Mouse (Mus musculus) spleen, postnatal 10 days (tissue): ENCODE measurements around the gene Fgf18.

ENCODE experiments used
- DNase-seq, 2 experiments: peaks; one replicate each; pipeline ENCODE4 v3.0.0; 2021 to 2022; ENCODE audit warnings: low spot score in 2 of 2

The Fgf18 gene

DNA sequence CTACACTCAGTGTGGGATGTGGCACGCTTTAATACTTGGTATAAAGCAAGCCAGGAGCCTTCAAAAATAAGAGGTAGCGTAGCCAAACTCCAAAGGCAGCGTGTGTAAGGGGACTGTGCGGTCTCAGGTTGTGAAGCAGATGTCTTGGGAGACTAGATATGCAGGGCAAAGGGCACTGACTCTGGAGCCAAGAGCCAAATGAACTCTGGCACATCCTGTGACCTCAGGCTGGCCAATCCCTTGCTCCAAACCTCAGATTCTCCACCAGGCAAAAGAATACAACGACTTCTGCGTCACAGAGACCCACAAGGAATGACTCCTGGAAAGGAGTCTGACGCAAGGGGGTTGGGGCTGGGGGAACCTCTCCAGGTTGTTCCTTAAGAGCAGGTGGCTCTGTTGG lies 28.1 kb downstream of the Fgf18 start:
- DNase-seq, result no peak

DNA sequence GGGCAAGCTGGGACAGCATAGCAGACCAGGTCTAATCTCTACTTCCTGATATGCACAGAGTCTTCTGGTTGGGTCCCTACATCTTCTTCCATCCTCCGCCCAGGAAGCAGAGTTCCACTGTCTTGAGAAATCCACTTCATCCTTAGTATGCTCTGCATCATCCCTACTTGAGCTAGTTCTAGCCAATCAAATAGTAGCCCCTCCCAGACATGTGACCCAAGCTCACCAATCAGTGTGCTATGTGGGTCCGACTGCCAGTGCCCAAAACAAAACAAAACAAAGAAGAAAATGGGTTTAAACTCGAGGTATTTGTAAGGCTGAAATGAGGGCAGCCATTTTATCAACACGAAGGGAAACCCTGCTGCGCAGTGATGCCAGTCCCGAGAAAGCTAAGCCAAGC lies 28.7 kb downstream of the Fgf18 start:
- no peak for DNase-seq

DNA sequence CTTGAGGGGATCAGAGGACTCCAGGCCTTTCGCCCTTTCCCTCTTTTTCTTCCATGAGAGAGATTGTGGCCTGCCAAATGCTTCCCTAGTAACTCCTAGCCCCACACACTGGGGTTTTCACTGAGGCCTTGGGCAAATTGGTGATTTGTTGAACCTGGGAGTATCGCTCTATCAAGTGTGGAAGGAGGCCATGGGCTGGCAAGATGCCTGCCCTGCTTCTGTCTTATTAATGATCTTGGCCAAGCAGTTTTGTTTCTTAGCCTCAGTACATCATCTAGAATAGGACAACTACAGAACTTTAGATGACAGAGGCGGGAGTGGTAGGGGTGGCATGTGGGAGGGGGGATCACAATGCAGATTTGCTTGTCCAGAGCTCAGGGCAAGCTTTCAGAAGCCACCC lies 31.4 kb downstream of the Fgf18 start:
- DNase-seq, result no peak

DNA sequence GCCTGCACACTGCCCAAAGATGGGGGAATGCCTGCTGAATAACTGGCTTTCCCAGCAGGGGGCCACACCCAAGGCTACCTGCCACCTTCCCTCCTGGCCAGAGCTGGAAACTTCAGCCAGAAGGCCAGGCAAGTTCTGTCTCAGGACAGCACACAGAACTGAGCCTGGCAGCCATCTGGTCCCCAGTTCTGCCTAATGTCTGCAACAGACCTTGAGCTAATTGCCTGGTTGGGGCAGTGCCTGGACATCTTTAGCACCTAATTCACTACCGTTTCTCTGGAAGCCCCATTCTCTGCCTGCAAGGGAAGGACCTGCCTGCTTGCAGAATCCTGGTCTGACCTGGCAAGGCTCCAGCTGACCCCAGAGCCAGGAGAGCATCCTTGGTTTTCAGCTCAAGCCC lies 34.8 kb downstream of the Fgf18 start:
- no peak for DNase-seq

DNA sequence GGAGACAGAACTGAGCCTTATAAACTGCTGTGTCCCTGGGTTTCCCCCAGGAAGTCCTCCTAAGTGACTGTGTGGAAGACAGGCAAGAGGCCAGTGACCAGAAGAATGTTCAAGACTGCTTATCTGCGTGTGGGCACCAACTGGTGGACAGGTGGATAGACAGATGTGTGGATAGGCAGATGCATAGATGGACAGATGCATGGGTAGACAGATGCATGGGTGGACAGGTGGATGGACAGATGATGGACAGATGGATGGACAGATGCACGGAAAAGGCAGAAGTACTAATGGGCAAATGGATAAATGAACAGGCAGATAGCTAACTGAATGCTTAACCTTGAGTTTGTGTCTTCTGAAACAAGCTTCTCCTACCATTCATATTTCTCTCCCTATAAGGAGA lies 37.1 kb downstream of the Fgf18 start:
- DNase-seq, result no peak

DNA sequence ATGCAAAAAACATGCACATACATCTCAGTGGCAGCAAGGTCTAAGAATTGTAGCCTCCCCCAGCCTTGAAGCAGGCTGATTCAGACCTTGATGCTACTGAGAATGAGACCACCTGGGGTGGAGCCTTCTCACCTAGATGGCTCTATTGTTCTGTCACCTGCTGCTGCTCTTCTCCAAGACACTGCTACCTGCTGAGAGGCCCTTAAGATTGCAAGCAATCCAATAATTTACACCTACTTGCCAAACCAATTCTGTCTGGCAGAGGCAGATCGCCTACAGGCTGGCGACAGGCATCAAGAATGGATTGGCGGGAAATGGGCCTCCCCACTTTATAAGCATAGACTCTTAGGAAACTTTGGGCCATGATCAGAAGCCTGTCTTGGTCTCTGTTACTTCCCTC lies 39.7 kb downstream of the Fgf18 start:
- DNase-seq, result no peak

DNA sequence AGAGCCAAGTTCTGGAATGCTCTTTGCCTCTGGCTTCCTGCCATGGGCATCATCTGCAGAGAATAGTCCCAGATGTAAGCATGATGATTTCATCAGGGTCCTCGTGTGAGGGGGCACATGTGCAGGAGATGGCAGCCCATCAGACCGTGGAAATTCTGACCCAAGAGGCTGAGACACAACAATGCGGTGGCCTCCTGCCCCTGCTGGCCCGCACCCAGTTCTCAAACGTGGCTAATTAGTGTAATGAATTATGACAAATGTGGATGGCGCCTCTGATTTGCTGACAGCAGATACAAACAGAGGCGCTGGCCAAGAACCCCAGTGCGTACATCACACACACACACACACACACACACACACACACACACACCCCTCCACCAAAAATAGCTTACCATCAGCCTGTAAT lies 42.3 kb downstream of the Fgf18 start:
- no peak for DNase-seq

DNA sequence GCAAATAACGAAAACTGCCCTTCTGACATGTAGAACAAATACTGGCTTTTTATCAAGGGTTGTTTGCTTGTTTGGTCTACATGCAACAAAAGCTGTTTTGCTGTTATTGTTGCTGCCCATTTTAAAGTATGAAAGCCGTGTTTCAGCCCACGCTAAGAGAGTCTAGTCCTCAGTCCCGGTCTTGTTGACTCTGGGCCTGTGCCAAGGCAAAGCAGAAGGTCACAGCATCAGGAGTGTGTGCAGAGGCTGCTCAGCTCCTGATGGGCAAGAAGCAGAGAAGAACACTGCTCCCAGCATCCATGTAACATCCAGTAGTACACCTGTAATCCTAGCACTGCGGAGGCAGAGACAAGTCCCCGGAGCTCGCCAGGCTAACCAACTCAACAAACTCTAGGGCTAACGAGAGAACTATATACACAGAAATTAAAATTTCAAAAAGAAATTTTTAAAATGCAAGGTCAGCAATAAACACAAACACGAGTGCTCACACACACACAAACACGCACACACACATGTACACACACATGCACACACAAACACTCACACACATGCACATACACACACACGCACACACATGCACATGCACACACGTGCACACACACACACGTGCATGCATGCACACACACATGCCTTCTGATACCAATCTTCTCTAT lies 43.8 kb downstream of the Fgf18 start:
- DNase-seq, result no peak

DNA sequence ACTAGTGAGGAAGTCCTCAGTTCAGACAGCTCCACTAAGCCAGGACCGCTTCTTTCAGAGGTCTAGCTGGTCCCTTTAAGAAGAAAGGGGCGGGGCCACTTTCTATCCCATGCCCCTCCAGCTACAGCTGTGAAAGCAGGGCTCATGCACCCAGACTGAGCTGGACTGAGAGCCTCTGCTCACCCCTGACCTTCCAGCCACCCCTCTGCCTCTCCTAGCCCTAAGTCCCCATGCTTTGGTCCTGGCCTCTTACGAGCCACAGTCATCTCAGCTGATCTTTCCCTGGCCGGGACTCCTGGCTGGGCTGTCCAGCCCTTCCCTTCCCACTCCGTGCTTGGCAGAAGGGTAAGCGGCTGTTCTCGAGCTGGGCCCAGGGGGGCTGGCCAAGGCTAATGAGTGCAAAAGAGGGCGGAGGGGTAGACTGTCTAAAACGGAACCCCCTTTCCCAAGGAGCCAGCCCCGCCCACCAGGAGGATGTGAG lies 47.1 kb downstream of the Fgf18 start:
- no peak for DNase-seq

DNA sequence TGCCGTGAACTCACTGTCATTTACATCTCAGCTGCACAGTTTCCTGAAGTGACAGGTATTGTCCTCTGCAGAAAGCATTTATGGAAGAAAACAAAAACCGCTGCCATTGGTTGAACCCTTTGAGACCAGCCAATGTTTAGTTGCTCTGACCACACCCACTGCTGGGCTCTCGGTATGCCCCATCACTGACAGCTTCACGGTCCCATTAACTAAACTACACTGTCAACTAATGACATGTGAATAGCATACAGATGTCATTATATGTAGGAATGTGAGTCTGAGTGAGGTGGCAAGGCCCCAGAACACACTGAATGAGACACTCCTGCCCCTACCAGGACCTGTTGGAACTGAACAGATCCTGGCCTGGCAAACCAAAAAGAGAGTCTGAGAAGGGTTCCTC lies 47.8 kb downstream of the Fgf18 start:
- no peak for DNase-seq

DNA sequence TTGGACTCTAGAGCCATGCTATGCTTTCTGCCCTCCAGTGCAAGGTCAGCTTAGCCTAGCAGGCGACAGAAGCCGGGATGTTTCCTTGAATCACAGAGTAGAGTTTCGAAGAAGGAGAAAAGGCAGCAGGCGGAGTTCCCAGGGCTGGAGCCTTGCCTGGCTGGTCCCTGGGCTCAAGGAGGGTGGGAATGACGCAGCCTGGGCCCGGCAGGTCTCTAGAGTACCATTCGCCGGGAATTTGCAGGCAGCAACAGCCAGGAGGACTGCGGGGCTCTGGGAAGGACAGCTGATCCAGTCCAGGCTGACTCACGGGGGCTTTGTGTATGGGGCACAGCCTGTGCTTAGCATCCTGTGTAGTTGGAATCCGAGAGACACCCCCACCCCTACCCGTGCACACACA lies 48.8 kb downstream of the Fgf18 start:
- DNase-seq, result no peak

DNA sequence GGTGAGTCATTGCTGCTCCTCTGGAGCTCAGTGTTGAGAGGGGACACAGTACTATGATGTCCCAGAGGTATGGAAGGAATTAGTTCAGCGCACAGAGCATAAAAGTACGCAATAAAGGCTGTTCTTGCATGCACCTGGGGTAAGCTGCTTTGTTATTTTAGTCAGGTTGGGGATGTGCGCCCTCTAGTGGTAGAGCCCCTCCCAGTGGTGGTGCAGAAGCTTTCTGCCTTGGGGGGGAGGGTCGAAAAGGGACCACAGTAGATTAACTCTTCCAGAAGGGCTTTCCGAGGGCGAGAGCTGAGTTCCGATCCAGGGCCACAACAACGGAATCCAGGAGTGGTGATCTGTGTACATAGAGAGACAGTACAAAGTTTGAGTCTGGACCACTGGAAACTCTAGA lies 49.3 kb downstream of the Fgf18 start:
- DNase-seq, result peak; percentile 29 to 69

DNA sequence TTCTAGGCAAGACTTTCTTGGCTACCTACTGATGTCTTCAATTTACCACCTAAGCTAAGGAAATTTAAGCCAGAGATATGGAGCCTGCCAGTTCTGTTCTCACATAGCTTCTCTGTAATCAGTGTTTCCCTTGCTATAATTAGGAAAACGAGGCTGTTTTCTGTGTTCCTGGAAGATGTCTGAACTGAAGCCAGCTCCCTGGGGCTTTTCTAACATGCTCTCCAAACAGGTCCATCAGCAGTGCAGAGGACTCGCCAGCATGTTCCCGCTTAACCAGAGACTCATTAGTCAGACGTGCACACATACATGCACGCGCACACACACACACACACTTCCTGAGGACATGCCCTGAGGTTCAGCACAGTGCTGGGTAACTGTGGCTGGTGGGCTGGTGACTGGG lies 57.3 kb downstream of the Fgf18 start:
- no peak for DNase-seq

DNA sequence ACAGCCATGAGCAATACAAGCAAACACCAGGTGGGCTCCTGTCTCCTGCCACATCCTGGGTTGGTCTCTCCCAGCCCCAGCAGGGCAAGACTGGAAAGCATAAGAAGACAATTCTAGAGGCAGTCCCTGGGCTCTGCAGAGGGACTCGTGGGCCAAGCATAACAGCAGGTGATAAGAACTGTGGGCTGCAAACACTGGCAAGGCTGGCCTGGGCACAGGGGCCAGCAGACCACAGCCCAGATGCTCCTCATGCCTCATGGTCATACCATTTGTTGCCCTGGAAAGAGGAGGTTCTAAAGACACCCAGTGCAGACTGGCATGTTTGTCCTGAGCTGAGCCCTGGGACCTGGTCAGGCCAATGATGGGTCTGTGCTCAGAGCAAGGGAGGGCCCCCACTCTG lies 59.0 kb downstream of the Fgf18 start:
- no peak for DNase-seq

DNA sequence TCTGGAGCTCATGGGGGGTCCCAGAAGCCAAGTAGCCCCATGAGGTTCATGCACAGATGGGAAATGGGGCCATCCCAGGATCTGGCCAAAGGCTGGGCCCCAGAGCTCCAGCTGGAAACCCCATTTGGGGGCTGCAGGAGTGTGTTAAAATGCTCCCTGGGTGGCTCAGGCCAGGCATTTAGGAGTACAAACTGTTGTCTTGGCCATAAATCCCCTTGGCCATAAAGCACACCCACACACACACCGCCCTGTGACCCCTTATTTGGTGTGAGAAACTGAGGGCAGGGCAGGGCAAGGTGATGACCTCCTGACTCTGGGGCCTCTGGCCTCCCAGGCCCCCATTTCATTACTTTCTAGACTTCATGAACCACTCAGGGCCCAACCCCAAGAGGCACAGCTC lies 61.2 kb downstream of the Fgf18 start:
- DNase-seq, result no peak

DNA sequence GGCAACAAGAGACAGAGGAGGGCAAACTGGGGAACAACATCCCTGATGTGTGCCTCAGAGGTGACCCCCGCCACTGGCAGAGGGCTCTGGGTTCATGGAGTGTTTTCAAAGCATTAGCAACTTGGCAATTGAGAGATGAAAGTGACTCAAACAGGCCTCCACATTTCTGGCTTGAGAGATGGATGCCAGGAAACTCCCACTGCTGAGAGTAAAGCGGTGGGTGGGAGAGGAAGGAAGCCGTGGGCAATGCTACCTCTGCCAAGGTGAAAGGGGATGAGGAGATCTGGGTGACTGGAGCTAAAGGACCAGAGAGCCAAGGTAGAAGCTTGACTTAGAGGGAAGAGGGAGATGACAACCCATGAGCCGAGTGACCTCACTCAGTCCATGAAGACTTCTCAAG lies 61.7 kb downstream of the Fgf18 start:
- no peak for DNase-seq

DNA sequence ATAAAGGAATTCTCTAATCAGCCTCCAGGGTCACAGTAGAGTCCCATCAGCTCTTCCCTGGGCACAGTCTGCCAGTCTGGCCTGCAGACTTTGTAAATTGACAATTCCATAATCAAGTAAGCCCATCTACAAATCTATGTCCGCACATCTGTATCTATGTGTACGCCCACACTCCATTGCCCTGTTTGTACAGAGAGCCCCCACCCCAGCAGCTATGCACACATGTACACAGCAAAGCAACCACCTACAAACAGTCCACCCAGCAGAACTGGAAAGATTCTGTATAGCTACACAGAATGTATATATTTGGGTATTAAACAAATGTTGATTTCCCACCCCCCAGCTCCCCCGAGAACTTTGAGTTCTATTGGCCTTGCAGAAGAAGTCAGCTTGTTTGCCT lies 62.1 kb downstream of the Fgf18 start:
- no peak for DNase-seq

DNA sequence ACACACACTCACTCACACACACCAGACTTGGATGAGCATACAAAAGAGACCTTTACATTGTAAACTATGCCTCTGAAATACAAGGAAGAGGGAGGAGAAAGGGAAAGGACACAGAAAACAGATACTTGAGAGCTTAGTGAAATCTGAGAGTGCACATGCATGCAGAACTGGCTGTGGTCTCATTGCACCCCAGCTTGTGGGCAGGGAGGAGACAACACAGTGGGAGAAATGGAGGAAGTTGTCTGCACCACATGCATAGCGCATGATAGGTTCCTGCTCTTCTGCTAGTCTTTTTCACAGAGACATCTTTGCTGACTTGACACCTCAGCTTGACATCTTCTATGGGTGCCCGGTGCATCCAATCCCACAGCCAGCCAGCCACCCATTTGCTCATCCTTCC lies 63.2 kb downstream of the Fgf18 start:
- no peak for DNase-seq

DNA sequence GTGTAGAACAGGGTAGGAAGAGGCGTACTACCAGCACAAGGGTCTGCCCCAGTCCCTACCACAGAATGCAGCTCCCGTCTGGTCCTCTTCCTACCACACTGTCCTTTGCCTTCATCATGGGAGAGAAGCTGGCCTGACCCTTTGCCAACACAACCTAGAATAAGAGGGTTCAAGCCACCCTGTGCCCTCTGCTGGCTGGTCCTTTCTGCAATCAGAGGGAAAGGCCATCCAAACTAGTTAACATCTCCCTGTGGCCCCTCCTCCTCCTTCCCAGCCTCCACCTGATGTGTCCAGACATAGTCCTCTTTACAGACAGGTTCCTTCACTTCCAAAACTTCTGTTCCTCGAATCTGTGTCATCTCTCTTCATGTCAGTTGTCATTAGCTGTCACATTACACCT lies 66.0 kb downstream of the Fgf18 start:
- no peak for DNase-seq

DNA sequence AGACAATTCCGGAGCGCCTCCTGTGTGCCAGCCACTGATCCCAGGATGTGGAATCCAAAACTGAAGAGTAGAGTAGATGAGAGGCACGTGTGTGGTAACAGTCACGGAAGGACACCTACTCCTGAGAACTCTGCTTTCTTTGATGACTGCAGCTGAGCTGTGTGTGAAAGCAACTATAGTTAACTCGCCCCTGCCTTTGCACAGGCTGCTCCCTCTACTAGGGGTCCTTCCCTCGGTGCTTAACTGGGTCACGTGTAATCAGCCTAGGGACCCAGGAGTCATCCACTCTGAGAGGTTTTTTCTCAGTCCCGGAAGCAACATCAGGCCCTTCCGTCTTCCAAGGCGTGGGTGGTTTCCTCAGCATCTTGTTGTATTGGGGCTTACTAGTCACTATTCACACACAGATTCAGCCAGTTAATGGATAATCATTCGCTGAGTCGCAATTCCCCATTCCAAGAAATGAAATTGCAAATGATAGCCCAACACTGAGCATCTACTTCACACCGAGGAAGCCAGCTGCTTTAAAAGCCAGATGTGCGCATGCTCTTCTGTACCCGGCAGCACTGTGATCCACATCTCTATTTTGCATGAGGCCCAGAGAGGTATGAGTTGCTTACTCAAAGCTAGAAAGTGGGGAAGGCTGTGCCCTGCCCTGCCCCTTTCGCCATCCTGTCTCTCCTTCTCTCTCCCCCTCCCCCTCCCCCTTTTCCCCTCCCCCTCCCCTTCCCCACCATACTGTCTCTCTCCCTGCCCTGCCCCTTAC lies 67.0 kb downstream of the Fgf18 start:
- no peak for DNase-seq

DNA sequence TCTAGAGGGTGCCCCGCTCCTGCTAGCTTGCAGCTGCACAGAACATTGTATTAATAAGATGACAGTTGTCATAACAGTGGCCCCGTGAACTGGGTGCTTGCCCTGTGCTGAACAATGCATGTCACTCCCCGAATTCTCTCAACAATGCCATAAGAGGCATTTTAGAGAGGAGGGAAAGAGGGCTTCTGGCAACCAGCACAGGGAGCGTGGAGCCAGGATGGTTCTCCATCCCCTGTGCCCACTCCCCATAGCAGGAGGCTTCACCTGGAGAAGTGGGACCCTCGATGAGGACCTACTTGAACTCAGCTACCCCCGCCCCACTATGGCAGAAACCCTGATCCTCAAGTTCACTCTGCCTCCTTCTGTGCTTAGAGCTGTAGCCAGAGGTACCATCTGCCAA lies 67.8 kb downstream of the Fgf18 start:
- no peak for DNase-seq

DNA sequence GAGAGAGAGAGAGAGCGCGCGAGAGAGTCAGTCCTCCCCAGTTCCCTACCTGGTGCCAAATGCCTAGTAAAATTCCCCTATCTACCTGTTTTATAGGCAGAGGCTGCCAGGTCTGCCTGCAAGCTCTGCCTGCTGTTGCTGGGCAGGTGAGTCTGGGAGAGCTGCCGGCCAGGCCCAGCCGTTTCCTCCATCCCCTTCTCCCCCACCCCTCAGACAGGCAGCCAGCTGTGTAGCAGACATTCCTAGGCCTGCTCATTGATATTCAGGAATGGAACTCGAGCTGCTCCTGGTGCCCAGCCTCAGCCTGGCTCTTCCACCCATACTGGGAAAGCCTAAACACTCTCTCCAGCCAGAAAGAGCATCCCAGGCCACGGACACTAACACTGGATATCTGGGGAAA lies 69.2 kb downstream of the Fgf18 start:
- no peak for DNase-seq

DNA sequence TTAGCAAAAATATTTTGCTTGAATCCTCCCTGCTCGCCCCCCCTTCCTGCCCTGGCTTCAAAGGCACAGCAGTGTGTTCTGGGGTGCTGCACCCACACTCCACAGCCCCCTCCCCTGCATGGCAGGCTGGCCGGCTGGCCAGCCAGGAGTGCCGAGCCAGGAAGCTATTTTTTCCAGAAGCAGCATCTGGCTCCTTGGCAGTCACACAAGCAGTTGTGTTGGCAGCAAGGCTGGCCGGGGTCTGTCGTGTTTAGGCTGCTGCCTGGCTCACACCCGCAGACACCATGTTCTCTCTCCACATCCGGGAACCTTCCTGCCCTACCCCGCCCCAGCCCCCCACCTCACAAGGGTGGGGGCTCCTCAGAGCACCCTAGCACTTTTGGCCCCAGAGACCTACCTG lies 71.9 kb downstream of the Fgf18 start:
- DNase-seq, result no peak

DNA sequence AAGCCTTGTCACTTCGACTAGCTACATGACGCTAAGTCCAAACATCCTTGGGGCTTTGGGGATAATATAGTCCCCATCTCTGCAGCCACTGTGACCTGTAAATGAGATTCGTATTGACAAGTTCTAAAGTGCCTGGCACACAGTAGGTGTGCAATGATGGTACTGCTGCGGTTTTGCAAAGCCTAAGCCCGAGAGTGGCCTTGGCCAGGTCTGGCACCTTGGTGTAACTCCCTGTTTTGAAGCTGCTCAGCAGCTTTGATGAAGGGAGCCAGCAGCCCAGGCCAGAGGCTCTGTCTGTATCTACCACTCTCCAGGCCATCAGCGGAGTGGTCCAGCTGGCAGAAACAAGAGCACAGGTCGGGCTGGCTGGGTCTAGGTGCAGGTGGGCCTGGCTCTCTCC lies 72.7 kb downstream of the Fgf18 start:
- DNase-seq, result no peak
